Mouse (Mus musculus) liver, adult 2 months (tissue): ENCODE measurements at regions not wholly inside any gene's neighbourhood (a gene's known extent, or its start where the extent isn't known, plus 50 kb on each side); places are given as distances from the start of the nearest gene placed in this dataset.

Experiments used
- DNase-seq: peaks from one replicate; pipeline ENCODE4 v3.0.0-alpha.2; 2011; ENCODE audit warnings: low read depth, low spot score; ENCODE audit errors: extremely low read depth
- H3K27ac ChIP-seq: fragments of 200-500 bp; replicated peaks from 2 replicates; pipeline ENCODE4 v1.5.1; 2012; ENCODE audit warnings: low read depth, mild to moderate bottlenecking, control low read depth, inconsistent platforms, low read length; ENCODE audit not compliant: insufficient read depth
- H3K27me3 ChIP-seq: fragments of 200-500 bp; 2 replicates; pipeline ENCODE4 v1.6.1; 2012; ENCODE audit warnings: mild to moderate bottlenecking, moderate library complexity, low read length, inconsistent platforms; ENCODE audit not compliant: control insufficient read depth, insufficient read depth
- H3K36me3 ChIP-seq: fragments of 200-500 bp; 2 replicates; pipeline ENCODE4 v1.6.1; 2012; ENCODE audit warnings: low read length, inconsistent platforms; ENCODE audit not compliant: control insufficient read depth, insufficient read depth
- H3K4me1 ChIP-seq: fragments of 200-500 bp; 2 replicates; pipeline ENCODE4 v1.6.1; 2011; ENCODE audit warnings: low read length; ENCODE audit not compliant: control insufficient read depth, insufficient read depth
- H3K4me3 ChIP-seq: fragments of 200-500 bp; 2 replicates; pipeline ENCODE4 v1.5.1; 2011; ENCODE audit warnings: low read depth, mild to moderate bottlenecking, control low read depth, low read length, moderate library complexity; ENCODE audit not compliant: insufficient read depth
- H3K79me2 ChIP-seq: fragments of 200-500 bp; 2 replicates; pipeline ENCODE4 v1.6.1; 2012; ENCODE audit warnings: inconsistent platforms, mild to moderate bottlenecking, low read length, moderate library complexity; ENCODE audit not compliant: control insufficient read depth, insufficient read depth
- H3K9ac ChIP-seq: fragments of 200-500 bp; 2 replicates; pipeline ENCODE4 v1.6.1; 2012; ENCODE audit warnings: low read depth, mild to moderate bottlenecking, control low read depth, inconsistent platforms, low read length
- CTCF ChIP-seq: fragments of 200-500 bp; IDR thresholded peaks from 2 replicates; pipeline ENCODE4 v1.5.1; 2011; ENCODE audit warnings: low read depth, low read length, control low read depth
- POLR2A ChIP-seq: fragments of 200-500 bp; IDR thresholded peaks from 2 replicates; pipeline ENCODE4 v1.6.1; 2011; ENCODE audit warnings: low read length, control low read depth; ENCODE audit not compliant: insufficient read depth; ENCODE audit errors: extremely low read depth
- WGBS: fragments of 180-500 bp; shearing (Covaris S2); methylation state at CpG from one replicate; pipeline ENCODE4 v1.1.7; 2018; 5-methylcytosine and 5-hydroxymethylcytosine counted together

DNA sequence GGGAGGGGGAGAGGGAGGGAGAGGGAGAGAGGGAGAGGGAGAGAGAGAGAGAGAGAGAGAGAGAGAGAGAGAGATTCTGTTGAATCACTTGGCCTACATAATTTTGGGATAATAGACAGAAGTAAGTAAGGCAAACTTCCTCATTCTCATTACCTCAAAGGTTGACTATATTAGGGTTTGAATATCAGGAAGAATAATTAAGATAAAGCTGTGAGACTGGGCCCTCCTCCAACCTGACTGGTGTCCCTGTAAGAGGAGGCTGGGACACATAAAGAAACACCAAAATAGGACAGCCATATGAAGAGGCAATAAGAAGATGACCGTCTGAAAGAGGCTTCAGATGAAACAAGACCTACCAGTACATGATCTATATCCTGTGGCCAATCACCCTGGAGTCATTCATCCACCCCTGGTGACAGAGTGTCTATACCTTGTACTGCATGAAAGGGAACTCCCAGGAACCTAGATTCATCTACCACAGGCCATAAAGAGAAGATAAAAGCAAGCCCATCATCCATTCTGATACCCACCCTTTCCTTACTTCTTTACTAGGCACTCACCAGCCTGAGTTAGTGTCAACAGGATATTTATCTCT lies 171.1 kb upstream of the Cpeb2 start:
- Histone ChIP-seq H3K9ac (no peak overlapping the region), H3K27me3 (no peaks in the 10 kb centered on the region), H3K36me3 (no peaks in the 10 kb centered on the region), H3K4me3 (no peak overlapping the region), H3K27ac (no peak overlapping the region), H3K79me2 (no peaks in the 10 kb centered on the region), H3K4me1 (no peaks in the 10 kb centered on the region)
- 79% methylated on average over 1 of the region's 1 CpGs for WGBS
- DNase-seq: no peak
- TF ChIP-seq POLR2A (no peak), CTCF (no peak)

DNA sequence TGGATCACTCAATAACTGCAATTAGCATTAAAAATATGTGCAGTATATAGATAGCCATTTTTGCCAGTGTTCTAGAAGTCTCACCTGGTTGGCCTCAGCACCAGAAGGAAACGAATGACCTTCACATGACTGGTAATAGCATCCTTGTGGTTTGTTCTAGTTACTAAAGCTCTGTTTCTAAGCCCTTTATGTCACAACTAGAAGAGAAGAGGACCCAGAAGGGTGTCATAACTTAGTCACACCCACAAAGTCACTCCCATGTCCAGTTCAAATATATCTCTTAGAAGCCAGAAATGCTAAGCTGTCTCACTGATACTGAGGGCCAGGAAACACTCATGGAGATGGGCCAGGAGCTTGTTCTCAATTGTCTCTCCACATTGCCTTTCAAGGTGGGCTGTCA lies 170.5 kb upstream of the Cpeb2 start:
- TF ChIP-seq CTCF: no peak
- no peak for TF ChIP-seq POLR2A
- H3K4me1 ChIP-seq: no peaks in the 10 kb centered on the region
- H3K27ac ChIP-seq: no peak overlapping the region
- WGBS: 94% methylated on average over 1 of the region's 1 CpGs
- no peaks in the 10 kb centered on the region for H3K36me3 ChIP-seq
- no peak for DNase-seq
- no peaks in the 10 kb centered on the region for H3K27me3 ChIP-seq
- no peak overlapping the region for H3K9ac ChIP-seq
- no peak overlapping the region for H3K4me3 ChIP-seq
- no peaks in the 10 kb centered on the region for H3K79me2 ChIP-seq

DNA sequence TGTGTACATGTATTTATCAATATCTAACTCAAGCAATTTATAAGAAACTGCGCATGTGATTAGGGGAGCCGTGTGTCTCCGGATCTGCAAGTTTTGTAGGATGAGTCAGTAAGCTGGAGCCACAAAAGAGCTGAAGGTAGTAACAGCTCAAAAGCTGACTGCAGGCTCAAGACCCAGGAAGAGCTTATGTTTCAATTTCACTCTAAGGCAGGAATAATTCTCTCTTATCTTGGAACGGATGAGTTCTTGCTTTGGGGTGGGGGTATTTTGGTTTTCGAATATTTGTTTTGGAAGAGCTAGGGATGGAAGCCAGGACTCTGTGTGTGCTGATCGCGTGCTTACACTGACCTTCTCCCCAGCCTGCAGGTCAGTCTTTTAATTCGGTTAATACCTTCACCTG lies 169.6 kb upstream of the Cpeb2 start:
- H3K79me2 ChIP-seq: no peaks in the 10 kb centered on the region
- no peaks in the 10 kb centered on the region for H3K27me3 ChIP-seq
- no peak overlapping the region for H3K9ac ChIP-seq
- DNase-seq: no peak
- TF ChIP-seq POLR2A (no peak), CTCF (no peak)
- no peak overlapping the region for H3K4me3 ChIP-seq
- H3K4me1 ChIP-seq: no peaks in the 10 kb centered on the region
- H3K27ac ChIP-seq: no peak overlapping the region
- WGBS: 55% methylated on average over 8 of the region's 8 CpGs
- no peaks in the 10 kb centered on the region for H3K36me3 ChIP-seq

DNA sequence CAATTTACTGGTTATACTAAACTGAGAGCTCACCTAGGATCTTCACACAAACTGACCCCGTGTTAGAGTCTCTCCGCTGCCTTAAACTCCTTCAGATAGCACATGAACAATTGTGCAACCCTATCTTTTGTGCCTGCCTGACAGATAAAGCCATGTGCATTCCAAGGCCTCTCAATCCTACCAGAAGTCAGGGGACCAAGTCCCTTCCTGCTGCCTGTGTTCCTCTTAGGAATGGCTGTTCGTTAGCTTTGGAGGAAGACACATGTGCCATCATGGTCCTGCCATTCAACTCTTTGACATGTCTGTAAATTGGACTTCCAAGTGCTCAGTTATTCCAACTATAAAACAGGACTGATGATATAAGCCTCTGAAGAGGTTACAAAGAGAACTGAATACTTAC lies 161.4 kb upstream of the Cpeb2 start:
- no peak overlapping the region for H3K27ac ChIP-seq
- no peak for DNase-seq
- H3K4me1 ChIP-seq: no peaks in the 10 kb centered on the region
- 89% methylated on average over 3 of the region's 3 CpGs for WGBS
- H3K79me2 ChIP-seq: no peaks in the 10 kb centered on the region
- no peak for TF ChIP-seq CTCF
- TF ChIP-seq POLR2A: no peak
- no peak overlapping the region for H3K4me3 ChIP-seq
- H3K36me3 ChIP-seq: no peaks in the 10 kb centered on the region
- no peak overlapping the region for H3K9ac ChIP-seq
- no peaks in the 10 kb centered on the region for H3K27me3 ChIP-seq

DNA sequence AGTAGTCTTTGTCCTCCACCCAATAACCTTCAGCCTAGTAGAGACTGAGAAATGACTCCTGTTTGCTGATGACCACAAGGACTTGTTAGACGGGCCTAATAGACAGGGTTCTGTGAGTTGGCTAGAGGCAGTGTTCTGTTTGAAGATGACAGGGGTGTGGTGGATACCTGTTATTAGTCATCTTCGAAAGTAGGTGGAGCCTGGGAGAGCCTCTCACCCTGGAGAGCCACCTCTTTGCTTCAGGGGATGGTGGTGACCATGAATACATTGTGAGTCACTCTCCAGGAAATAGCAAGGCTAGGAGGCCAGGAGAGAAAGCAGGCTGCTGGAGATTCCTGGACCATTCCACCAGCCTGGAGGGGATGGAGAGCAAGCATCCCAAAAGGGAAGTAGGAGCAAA lies 160.6 kb upstream of the Cpeb2 start:
- no peak for DNase-seq
- no peaks in the 10 kb centered on the region for H3K79me2 ChIP-seq
- H3K36me3 ChIP-seq: no peaks in the 10 kb centered on the region
- no peak overlapping the region for H3K9ac ChIP-seq
- H3K4me3 ChIP-seq: no peak overlapping the region
- H3K4me1 ChIP-seq: no peaks in the 10 kb centered on the region
- H3K27ac ChIP-seq: no peak overlapping the region
- TF ChIP-seq CTCF: no peak
- H3K27me3 ChIP-seq: no peaks in the 10 kb centered on the region
- 90% methylated on average over 2 of the region's 2 CpGs for WGBS

DNA sequence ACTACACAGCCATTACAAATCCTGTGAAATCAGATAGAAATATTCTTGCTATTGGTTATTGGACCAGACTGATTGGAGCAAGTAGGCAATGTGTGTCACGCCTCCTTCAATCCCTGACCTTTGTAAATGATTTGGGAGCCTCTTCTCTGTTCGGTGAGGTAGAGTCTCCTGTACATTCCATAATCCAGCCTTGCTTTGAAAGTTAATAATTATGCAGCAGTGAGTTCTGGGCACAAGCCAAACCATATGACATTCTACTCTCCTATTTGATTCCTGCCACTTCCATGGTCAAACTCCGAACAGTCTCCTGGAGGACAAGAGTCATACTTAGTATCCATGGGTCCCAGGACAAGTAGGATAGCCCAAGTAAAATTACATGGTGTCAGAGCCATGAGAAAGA lies 158.4 kb upstream of the Cpeb2 start:
- Histone ChIP-seq H3K27me3 (no peaks in the 10 kb centered on the region), H3K9ac (no peak overlapping the region), H3K79me2 (no peaks in the 10 kb centered on the region), H3K4me3 (no peak overlapping the region), H3K36me3 (no peaks in the 10 kb centered on the region), H3K27ac (no peak overlapping the region), H3K4me1 (no peaks in the 10 kb centered on the region)
- 46% methylated on average over 3 of the region's 3 CpGs for WGBS
- TF ChIP-seq CTCF (no peak), POLR2A (no peak)
- DNase-seq: peak; percentile 22
